Mouse (Mus musculus) erythroid progenitor cell, adult 5-6 weeks (primary cell): ENCODE measurements around the gene Pde4a. TPM values are rescaled to one million over a fixed set of nuclear protein-coding genes. Genes with fewer than 3 reads are reported as not detected.
"Not testable (repeated sequence)": the region's sequence is repeated elsewhere in the genome, so short reads cannot be mapped to it uniquely, and the experiment has no call there.

Experiments
- ATAC-seq: replicated peaks from 2 replicates; pipeline ENCODE4 v1.8.0; 2016; ENCODE audit warnings: moderate number of reproducible peaks, mild to moderate bottlenecking, moderate TSS enrichment, inconsistent platforms; ENCODE audit not compliant: poor library complexity, low FRiP score, severe bottlenecking
- total RNA-seq, 2 experiments: library from RNA; stranded (forward) in 1 of 2; stranded (reverse) in 1 of 2; fragments of 150-400 nt in 1 of 2; fragments of 186-747, 209-891 nt in 1 of 2; gene quantifications; 2 replicates each; pipeline versions ENCODE4 v1.2.3 to v1.2.4; 2015 to 2017; ENCODE audit warnings: low replicate concordance in 2 of 2

Pde4a gene
- total RNA-seq, 2 experiments from 2014 or later, result 0.15 to 4.6 TPM

DNA sequence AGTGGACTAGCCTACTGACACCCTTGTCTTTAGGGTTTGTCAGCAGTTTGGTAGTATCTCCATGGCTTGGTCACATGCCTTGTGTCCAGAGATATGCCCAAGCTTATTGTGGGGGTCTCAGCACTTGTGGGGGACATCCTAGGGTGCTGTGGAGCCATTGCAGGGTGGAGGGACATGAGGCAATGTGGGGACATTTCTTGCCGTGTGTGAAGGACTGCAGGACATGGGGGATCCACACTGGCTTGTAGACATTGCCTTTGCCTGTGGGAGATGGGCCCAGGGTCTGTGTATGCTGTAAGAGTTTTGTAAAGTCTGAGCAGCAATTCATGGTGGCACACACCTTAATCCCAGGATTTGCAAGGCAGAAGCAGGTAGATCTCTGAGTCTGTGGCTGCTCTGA lies 15.3 kb downstream of the Pde4a start:
- ATAC-seq, result no peak

DNA sequence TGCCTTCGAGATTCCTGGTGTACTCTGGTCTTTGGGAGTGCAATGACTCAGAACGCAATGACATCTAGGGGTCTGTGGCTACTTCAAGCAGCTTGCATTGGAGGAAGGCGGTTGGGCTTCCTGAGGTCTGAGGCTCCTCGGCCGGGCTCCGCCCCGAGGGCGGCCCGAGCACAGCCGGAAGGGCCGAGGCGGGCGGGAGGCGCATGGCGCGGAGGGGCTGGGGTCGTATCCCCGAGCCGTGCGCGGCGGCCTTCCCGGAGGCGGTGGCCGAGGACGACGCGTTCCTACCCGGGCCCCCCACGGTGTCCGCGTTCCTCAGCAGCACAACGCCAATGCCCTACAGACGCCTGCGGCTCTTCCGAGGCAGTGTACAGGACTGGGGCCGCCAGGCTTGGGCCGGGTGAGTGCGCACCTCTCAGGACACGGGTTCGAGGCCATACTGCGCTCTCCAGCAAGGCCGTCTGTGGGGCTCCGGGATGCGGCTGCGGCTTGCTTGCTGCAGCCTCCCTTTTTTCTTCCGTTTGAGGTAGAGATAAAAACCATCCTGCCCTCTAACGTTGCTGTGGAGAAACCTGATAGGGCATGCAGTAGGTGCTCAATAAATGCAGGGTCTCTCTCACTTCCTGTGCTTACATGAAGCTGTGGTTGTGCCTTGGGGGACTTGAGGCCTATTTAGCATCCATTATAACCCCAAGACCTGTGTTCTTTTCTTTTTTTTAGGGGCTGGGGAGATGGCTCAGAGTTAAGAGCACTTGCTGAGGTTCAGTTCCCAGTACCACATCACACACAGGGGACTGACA lies 16.1 kb downstream of the Pde4a start:
- ATAC-seq, result 0 out of 2 replicates have a peak, but pooled peaks have one; percentile 23

DNA sequence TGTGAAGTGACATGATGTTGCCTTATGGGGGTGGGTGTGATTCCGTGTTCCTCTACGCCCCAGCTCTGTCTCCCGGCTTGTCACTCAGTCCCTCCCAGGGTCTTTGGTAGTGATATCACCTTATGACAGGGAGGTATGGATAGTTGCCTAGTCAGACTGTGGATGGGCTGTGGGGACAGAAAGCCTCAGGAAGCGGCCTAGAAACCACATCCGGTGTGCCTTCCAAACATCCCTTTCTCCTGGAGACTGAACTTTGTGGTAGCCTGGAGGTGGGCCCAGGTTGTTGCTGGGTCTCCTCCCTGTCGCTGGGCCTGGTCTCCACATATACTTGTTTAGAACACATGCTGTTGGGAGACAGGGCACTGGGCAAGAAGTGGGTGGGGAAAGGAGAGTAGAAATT lies 17.9 kb downstream of the Pde4a start:
- 0 out of 2 replicates have a peak, but pooled peaks have one; percentile 3 for ATAC-seq

DNA sequence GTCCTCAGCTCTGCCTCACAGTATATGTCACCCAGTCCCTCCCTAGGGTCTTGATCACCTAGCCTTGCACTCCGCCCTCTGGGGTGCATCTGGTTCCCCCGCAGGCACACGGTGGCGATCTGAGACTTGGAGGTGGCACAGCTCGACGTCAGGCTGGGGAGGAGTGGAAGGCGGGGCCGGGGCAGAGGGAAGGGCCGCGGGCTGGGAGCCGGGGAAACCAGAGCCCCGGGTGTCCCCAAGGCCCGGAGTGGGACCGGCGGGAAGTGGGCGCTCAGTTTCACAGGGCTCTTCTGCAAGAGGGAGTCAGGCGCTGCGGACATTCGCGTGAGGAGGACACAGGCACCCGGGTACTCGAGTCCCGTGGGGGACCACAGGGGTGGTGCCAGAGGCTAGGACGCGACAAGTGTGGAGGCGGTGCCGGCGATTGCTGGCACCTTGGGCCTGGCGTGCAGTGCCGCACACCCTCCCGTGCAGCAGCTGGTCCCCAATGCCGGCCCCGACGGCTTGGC lies 18.4 kb downstream of the Pde4a start:
- ATAC-seq, result peak; percentile 81

DNA sequence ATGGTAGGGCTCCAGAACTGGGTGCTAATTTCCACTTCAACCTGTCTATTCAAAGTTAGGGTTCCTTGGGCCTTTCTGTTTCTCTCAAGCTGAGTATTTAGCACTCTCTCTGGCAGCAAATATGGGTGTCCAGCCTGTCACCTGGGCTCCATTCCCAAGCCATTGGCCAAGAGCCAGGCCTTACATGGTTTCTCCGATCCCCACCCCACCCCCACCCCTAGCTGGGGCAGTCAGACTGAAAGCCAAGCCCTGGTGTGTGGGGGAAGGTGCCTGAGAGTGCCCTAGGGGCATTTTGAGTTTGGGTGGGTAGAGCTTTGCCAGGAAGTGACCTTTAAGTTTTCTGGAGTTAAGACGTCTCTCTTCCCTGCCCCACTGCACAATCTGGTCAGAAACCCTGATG lies 19.2 kb downstream of the Pde4a start:
- ATAC-seq, result no peak

DNA sequence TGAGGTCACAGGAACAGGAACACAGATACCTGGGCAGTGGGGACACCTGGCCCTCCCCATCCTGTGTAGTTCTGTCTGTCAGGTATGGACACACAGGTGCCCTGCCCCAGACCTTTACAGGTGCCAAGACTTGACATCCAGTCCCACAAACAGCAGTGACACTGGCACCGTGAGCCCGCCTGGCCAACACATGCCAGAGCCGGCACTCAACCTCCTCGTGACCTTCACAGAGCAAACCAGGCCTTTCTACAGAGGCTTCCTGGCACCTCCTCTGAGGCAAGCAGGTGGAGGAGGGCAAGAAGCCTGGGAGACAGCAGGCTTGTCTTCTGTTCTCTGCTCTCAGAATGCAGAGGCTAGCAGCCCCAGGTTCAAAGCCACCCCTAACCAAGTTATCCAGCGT lies 19.9 kb downstream of the Pde4a start:
- no peak for ATAC-seq

DNA sequence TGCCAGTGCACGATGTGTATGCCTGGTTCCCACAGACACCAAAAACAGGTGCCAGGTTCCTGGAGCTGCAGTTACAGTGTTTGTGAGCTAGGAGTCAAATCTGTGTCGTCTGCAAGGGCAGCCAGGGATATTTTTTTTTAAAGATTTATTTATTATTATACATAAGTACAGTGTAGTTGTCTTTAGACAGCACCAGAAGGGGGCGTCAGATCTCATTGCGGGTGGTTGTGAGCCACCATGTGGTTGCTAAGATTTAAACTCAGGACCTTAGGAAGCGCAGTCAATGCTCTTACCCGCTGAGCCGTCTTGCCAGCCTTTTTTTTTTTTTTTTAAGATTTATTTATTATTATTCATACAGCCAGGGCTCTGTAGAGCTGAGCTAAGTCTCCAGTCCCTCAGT lies 24.4 kb downstream of the Pde4a start:
- ATAC-seq, result no peak

DNA sequence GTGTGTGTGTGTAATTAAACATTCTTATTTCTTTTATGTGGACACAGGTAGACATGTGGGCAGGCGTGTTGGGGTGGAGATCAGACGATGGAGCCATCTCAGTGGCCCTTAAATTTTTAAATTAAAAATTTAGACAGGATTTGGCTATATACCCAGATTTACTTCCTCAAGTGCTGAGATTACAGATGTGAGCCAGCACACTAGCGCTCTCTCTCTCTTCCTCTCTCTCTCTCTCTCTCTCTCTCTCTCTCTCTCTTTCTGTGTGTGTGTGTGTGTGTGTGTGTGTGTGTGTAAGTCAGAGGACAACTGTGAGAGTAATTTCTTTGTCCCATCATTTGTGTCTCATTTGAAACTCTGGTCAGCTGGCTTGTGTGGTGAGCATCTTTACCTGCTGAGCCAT lies 25.2 kb downstream of the Pde4a start:
- no peak for ATAC-seq

DNA sequence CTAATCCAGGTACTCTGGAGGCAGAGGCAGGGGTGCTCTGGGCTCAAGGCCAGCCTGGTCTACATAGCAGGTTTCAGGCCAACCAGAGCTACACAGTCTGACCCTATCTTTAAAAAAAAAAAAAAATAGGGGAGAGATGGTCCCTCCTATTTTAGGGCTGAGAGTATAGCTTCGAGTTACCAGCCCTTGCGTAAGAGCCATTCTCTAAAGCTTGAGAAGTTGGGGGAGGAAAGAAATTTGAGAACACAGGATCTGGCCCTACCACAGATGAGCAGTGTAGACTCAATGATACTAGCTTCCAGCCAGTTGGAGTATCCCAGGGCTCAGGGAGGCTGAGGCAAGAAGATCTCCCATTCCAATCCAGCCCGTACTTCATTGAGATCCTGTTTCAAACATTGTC lies 28.3 kb downstream of the Pde4a start:
- no peak for ATAC-seq

DNA sequence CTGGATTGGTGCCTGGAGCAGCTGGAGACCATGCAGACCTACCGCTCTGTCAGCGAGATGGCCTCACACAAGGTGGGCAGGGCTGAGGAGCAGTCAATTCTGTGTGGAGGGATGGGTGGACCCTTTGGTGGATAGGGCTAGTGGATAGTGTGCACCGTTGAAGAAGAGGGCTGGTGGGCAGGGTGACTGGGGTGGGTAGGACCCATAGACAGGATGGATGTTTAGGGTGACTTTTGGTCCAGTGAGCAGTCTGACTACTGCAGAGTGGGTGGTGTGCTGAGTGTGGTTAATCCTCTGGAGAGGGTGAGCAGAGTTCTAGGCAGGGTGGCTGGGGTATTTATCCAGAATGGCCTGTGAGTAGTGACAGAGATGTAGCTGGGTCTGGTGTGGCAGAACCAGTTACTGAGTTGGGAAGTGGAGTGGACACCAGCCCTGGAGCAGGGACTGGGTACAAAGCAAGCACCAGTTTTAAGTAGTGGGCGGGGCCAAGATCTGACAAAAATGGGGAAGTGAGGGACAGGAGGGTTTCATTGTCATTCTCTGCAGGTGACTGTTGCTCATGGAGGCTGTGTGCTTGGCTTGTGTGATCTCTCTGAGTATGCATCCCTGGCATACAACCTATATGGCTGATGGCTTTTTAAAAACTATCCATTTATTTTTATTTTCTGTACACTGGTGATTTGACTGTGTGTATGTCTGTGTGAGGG lies 29.4 kb downstream of the Pde4a start:
- ATAC-seq, result no peak

DNA sequence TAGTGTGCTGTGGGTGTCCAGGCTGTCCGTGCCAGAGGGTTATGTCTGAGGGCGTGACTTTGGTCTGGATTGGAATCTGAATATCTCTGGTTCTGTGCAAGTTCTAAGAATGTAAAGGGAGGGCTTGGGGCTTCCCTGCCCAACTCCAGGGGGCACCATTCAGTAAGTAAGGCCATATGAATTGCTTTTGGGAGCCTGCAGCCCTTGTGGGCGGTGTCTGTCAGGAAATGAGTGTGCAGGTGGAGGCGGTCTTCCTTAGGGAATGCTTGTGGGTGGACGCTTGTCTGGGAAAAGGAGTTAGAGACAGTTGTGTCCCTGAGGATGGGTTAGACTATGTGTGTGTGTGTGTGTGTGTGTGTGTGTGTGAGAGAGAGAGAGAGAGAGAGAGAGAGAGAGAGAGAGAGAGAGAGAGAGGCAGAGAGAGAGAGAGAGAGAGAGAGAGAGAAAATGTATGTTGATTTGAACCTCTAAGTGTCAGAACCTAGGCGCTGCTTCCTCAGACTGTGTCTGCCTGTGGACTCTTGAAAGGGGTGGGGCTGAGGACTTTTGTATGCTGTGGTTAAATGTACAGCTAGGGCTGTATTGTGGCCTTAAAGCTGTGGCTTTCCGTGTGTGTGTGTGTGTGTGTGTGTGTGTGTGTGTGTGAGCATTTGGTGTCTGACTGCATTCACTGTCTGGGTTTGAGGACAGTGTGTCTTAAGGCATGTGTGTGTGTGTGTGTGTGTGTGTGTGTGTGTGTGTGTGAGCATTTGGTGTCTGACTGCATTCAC lies 30.4 kb downstream of the Pde4a start:
- ATAC-seq, result not testable (repeated sequence)

DNA sequence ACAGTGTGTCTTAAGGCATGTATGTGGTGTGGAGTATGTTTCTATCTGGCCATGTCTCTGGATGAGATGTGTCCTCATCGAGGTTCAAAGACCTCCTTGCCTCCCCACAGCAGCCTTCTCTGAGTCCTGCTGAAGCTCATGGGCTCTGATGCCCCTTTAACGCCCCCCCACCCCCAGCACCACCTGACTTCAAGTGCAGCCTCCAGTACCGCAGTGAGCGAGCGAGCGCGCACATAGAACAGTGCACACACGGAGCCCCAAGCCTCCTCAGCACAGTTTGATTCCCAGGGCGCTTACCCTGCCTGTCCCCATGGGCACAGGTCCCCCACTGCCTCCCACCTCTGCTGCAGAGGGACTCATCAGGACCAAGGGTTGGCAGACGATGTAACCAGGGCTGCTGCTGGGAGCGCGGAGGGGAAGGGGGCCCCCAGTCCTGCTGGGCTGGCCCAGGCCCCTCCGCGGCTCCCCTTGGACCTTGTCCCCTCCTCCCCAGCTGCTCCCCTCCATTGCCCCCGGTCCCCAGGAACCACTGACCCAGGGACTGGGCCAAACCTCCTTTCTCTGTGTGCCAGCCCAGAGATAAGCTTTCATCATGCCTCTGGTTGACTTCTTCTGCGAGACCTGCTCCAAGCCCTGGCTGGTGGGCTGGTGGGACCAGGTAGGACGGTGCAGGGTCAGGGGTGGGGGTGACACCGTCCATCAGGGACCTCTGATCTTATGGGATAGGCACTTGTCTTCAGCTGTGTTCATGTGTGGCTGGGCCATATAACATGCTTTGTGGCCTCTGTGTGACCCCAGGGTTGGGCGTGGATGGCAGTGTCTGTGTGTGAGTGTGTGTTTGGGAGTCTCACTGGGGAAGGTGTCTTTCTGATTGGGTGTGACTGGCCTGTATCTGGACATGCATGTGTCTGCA lies 31.3 kb downstream of the Pde4a start:
- no peak for ATAC-seq

DNA sequence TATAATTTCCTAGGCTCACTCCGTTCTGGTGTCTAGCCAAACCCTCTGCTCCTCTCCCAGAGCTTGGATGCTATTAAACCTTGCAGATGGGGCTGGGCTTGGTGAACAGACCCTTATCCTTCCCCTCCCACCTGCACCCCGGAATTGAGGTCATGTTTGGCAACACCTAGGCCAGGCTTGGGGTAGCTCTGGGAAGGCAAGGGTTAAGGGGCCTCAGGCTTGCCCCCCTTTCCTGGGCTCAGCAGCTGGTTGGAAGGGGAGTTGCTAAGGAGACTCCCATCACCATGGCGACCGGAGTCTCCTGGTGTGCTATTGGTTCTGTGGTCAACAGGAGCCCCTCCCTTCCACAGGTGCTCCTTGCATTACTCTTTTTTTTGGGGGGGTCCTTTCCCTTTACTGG lies 32.5 kb downstream of the Pde4a start:
- ATAC-seq, result no peak

DNA sequence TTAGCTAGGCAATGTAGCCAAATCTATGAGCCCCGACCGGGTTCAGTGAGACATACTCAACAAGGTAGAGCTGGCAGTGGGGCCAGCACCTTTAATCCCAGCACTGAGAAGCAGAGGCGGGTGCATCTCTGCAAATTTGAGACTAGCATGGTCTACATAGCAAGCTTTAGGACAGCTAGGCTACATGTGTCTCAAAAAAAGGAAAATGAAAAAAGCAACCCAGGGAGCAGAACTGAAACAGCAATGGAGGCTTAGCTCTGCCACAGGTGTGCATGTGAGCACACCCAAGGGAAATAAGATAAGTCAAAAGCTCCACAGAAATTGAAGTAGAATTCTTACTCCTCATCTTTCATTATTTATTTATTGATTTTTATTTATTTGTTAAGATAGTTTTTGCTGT lies 33.4 kb downstream of the Pde4a start:
- ATAC-seq, result no peak

DNA sequence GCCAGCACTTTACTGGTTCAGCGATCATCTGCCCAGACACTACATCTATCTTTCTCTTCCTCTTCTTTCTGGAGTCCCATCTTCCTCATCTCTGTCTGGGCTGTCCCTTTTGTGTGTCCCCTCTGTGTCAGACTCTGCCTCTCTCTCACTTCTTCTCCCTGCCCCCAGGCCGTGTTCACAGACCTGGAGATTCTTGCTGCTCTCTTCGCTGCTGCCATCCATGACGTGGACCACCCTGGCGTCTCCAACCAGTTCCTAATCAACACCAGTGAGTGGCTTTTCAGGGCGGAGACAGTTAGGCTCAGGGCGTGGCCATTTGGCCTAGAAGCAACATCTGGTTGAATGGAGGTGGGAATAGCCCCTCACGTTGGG lies 38.6 kb downstream of the Pde4a start:
- no peak for ATAC-seq

DNA sequence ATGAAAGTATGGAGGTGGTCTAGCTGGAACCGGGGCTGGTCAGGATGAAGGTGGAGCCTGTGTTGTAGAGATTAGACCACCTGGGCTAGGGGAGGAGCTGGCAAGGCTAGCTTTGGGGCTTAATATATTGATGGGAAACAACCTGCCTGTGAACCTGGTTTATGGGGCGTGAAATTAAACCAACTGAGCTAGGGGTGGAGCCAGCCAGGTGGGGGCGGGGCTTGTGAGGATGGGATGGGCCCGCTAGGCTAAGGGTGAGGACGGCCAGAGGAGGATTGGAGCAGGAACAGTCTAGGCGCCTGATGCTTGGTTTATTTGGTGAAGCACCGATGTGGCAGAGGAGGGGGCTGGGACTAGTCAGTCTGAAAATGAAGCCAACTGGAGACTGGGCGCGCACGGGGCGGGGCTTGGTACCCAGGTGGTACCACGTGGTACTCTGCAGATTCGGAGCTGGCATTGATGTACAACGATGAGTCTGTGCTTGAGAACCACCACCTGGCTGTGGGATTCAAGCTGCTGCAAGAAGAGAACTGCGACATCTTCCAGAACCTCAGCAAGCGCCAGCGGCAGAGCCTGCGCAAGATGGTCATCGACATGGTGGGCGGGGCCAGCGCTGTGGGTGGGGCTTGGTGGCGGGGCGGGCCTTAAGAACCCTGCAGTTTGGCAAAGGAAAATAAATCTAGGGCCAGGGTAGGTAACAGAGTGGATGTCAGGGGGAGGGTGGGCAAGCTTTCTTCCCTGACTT lies 39.2 kb downstream of the Pde4a start:
- 0 out of 2 replicates have a peak, but pooled peaks have one; percentile 20 for ATAC-seq

DNA sequence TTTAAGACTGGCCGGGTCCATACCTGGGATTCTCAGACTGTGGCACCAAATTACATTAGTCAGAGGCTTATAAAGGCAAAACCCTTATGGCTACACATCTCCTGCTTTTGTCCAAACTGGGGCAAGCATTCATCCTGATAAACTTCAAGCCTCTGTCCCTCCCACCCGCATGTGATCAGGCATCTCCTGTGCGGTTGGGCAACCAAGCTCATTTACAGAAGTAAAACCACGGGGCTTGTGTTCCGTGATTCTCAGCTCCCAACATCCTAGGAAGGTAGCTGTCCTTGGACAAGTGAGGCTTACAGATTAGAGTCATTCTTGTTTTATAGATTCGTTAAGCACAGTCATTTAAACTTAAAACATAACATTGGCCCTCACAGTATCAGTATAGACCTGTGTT lies 41.3 kb downstream of the Pde4a start:
- no peak for ATAC-seq

DNA sequence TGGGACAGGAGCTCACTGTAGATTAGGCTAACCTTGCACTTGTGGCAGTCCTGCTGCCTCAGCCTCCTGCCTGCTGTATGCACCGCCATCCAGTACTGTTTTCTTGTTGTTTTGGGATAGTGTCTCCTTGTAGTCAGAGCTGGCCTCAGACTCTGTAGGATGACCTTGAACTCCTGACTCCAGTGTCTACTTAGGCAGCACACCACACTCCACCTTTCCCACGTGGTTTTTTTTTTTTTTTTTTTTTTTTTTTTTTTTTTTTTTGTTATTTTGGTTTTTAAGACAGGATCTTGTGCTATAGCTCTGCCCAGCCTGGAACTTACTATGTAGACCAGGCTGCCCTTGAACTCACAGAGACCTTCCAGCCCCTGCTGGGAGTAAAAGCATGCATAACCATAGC lies 43.1 kb downstream of the Pde4a start:
- ATAC-seq, result no peak

DNA sequence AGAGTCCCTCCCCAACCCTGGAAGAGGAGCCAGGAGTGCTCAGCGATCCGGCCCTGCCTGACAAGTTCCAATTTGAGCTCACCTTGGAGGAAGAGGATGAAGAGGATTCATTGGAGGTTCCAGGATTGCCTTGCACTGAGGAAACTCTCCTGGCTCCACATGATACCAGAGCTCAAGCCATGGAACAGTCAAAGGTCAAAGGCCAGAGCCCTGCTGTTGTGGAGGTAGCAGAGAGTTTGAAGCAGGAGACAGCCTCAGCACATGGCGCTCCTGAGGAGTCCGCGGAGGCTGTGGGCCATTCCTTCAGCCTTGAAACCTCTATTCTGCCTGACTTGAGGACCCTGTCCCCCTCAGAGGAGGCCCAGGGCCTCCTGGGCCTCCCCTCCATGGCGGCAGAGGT lies 45.3 kb downstream of the Pde4a start:
- ATAC-seq, result no peak
